Mouse (Mus musculus): Measurements from ENCODE around the gene Gm4559.

GRCm38 (mm10) chr7:142322641-142323040 is 48.5 kb upstream of the Gm4559 start:
- TF ChIP-seq CTCF (conservative IDR thresholded peaks at IDR 0.05; ENCODE audit: low read length) (no peak), NANOG (IDR thresholded peaks at IDR 0.05; ENCODE audit: borderline replicate concordance, low read length) (no peak), POU5F1 (IDR thresholded peaks at IDR 0.05; ENCODE audit: borderline replicate concordance, low read length) (no peak)

Data from E14TG2a.4 (cell line).